Mouse (Mus musculus): Measurements from ENCODE around the gene Slc35g3.

DNA sequence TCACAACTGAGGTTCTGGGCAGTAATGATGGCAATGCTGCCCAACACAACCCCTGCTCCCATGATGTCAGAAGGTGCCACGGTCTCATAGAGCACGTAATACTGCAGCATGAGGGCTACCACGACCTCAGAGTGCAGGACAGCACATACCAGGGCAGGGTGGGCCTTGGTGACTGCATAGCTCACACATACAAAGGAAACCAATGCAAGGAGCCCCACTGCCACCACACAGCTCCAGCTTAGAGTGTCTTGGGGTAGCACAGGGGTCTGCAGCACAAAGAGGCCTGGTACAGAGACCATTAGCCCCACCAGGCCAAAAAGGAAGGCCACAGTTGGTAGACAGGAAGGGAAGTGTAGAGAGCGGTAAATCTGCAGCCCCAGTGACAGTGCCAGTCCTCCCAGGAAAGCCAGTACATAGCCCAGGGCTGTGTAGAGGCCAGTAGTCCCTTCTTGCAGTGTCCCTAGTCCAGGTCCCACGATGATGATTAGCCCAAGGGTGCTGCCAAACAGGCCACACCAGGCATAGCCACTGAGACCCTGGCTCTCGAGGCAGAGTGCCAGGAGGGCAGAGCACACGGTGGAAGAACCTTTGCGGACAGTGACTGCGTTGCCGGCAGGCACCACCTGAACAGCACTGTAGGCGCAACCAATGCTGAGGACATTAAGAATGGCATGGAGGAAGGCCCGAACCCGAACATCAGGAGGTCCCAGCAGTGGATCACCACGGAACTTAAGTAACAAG lies 1.4 kb downstream of the Slc35g3 start:
- TF ChIP-seq CTCF (IDR thresholded peaks at IDR 0.05; ENCODE audit: insufficient read depth, low read depth, low read length), result no peak
- no peak for TF ChIP-seq POLR2A (IDR thresholded peaks at IDR 0.05; ENCODE audit: insufficient read depth, low read depth, low read length)
